Mouse (Mus musculus) layer of hippocampus, postnatal 25 days (tissue): Measurements from ENCODE around the gene Ccnjl. TPM values are rescaled to one million over a fixed set of nuclear protein-coding genes. Genes with fewer than 3 reads are reported as not detected.
A peak's percentile ranks its signal among the peaks of the same experiment; 100 is the strongest.

Experiments
- DNase-seq, 2 experiments: peaks; one replicate each; pipeline ENCODE4 v3.0.0; 2022; ENCODE audit warnings: mixed read lengths in 2 of 2, low spot score in 1 of 2; ENCODE audit errors: extremely low spot score in 1 of 2
- total RNA-seq, 2 experiments: library from RNA; stranded (reverse); gene quantifications; 2 replicates each; pipeline ENCODE4 v1.2.3; 2021

The Ccnjl gene
- total RNA-seq, 2 experiments from 2014 or later, result 9.3 to 13.1 TPM

GRCm38 (mm10) chr11:43518821-43519220 is 9.8 kb upstream of the Ccnjl start:
- no peak for DNase-seq

GRCm38 (mm10) chr11:43520521-43520920 is 8.1 kb upstream of the Ccnjl start:
- DNase-seq, result no peak

- DNase-seq, result peak in 1 of 2 experiments; percentile 61
These were observed 404 bp upstream of the Ccnjl start for GRCm38 (mm10) chr11:43528078-43528682.

DNA sequence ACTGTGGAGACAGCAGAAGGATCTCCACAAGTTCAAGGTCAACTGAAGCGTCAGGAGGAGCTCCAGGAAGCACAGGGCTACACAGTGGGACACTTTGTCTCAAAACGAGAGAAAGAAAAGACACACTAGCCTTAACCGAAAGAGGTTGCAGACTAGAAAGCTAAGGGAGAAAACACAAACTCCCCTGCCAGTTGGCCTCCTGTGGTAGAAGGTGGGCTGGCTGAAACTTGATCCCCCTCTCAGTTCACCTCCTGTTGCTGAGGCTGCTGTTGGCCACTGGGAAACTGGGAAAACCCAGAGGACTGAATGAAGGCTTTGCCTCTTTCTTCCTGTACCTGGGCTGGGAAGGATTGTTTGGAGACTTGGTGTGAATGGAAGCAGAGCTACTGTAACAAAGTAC is 1.5 kb downstream of the Ccnjl start:
- no peak for DNase-seq

- no peak for DNase-seq
These were observed 3.0 kb downstream of the Ccnjl start for GRCm38 (mm10) chr11:43531619-43532018.

- DNase-seq, result no peak
These were observed 8.5 kb downstream of the Ccnjl start for GRCm38 (mm10) chr11:43537074-43537473.

- no peak for DNase-seq
These were observed 11.3 kb downstream of the Ccnjl start for GRCm38 (mm10) chr11:43539863-43540262.

- DNase-seq, result no peak
These were observed 15.3 kb downstream of the Ccnjl start for GRCm38 (mm10) chr11:43543711-43544466.

- DNase-seq, result no peak
These were observed 16.2 kb downstream of the Ccnjl start for GRCm38 (mm10) chr11:43544819-43545218.

DNA sequence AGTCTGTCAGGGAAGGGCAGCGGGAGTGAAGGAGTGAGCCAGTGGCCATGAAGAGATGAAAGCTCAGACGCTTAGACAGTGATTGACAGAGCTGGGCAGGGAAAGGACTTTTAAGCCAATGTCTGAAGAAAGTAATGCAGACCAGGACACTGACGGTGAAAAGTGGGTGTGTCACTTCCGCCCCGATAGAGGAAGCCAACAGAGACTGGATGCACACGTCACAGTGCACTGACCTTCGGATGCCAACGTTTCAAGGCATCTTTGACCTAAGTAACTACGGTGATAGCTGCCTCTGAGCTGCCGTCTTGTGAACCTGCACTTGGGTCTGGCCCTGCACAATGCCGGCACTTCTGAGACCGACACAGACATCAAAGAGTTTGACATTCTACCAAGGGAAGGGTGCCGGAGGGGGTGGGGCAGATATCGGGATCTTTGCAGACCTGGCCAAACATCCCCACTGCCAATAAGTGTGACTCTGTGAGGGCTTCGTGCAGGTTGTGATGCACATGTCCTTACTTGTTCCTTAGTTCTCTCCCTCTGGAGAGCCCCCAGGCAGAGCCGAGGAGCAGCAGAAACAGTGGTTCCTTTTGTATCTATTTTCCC is 17.4 kb downstream of the Ccnjl start:
- DNase-seq, result no peak

DNA sequence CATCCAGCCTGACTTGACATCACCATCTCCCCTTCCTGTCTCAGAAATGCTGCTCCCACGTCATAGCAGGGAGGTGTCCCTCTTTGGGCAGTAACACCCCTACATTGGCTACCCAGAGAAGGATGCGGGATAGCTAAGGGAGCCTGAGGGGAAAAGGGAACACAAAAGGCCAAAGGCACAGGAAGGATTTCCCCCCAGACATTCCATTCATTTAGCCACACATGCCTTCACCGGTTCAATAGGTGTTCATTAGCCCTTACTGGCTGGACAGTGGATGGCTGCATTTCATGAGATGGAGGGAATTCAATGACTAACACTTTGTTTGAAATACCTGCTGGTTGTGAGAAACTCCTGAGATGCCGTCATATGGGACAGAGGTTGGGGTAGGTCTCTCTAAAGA is 18.1 kb downstream of the Ccnjl start:
- no peak for DNase-seq

GRCm38 (mm10) chr11:43548148-43548547 is 19.6 kb downstream of the Ccnjl start:
- peak in 1 of 2 experiments; percentile 59 for DNase-seq

- DNase-seq, result no peak
These were observed 20.3 kb downstream of the Ccnjl start for GRCm38 (mm10) chr11:43548657-43549435.

GRCm38 (mm10) chr11:43549701-43550100 is 21.1 kb downstream of the Ccnjl start:
- no peak for DNase-seq

DNA sequence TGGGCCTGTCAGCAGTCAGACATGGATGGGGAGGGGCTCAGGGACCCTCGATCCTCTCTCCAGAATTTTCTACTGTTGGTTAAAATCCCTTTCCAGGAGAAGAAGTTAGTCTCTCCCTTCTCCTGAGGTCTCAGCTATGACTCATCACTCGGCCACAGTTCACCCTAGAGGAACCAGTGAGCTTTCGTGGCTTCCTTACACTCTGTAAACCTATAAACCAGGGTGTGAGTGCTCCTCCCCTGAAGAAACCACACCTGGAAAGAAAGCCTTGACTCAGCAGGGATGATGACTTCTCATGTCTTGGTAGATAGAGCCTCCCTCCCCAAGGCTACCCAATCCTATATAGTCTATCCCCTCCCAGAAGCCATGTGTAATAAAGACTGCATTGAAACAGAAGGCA is 23.2 kb downstream of the Ccnjl start:
- DNase-seq, result no peak

- no peak for DNase-seq
These were observed 24.1 kb downstream of the Ccnjl start for GRCm38 (mm10) chr11:43552675-43553074.

DNA sequence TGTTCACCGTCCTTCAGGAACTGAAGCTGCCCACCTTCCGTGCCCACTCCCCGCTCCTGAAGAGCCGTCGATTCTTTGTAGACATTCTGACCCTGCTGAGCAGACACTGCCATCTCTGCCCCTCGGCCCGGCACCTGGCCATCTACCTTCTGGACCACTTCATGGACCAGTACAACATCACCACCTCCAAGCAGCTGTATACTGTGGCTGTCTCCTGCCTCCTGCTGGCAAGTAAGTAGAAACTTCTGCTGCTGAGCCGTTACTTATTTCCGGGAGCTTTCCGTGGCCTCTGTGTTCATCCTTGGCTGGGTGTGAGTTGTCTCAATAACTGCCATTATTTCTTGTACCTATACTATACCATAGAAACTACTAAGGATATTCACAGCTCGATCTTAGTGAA is 28.0 kb downstream of the Ccnjl start:
- no peak for DNase-seq

GRCm38 (mm10) chr11:43559515-43560292 is 31.1 kb downstream of the Ccnjl start:
- DNase-seq, result peak; percentile 50 to 61

GRCm38 (mm10) chr11:43563654-43564244 is 35.2 kb downstream of the Ccnjl start:
- no peak for DNase-seq

- DNase-seq, result no peak
These were observed 36.8 kb downstream of the Ccnjl start for GRCm38 (mm10) chr11:43565414-43565813.
